Mouse (Mus musculus): ENCODE measurements around the gene Sell.

DNA sequence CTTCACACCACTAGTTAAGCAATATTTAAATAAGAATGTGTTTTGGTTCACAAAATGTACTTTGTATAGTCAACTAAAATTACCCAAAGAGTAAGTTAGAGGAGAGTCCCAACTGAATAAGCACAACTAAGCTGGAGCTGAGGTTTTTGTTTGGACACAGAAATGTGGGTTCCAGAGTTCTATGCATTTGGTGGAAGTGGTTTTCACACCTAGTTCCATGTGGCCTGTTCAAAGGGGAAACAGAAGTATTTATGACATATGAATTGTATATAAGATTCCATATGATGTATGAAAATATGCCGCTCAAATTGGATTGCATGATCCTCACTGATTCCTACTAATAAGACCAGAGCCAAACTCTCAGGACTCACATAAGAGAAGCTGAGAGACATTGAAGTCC, 13.6 kb downstream of the Sell start:
- TF ChIP-seq CTCF (IDR thresholded peaks at IDR 0.05; ENCODE audit: borderline replicate concordance, control insufficient read depth, extremely low read depth, insufficient read depth, low read length, poor library complexity): no peak
- no peak for TF ChIP-seq POLR2A (IDR thresholded peaks at IDR 0.05; ENCODE audit: control insufficient read depth, extremely low read depth, insufficient read depth, low read length, poor library complexity)
